15 mouse cellular contexts compared by ENCODE assay signal in genomic region chr1:155200967-155201366, GRCm38 (mm10). TPM values are rescaled to one million over a fixed set of nuclear protein-coding genes. Genes with fewer than 3 reads are reported as not detected.
A peak's percentile ranks its signal among the peaks of the same experiment; 100 is the strongest.
DNase-seq lines count a peak whose midpoint lies in the region; ATAC-seq and TF ChIP-seq lines count a peak whose summit lies in the region.
"Had no signal": no experiment of that assay in that cellular context is flagged by ENCODE, and none has a peak within 500 bp of the region (broad histone marks: within the 10 kb centered on the region; RNA-seq: fewer than 3 reads in every experiment).

No protein-coding gene starts in this region.

- no peak for DNase-seq in heart, postnatal 10 days
- no peak for DNase-seq in neural tube, embryonic 10.5 days (ENCODE audit: extremely low spot score, low spot score)
- DNase-seq in midbrain, embryonic 14.5 days: no peak
- peak; percentile 25 for DNase-seq in stomach, postnatal 0 days (ENCODE audit: low spot score)
- DNase-seq in spleen, adult 12 weeks (ENCODE audit: low spot score): no peak
- DNase-seq in frontal cortex, adult 2 months (ENCODE audit: extremely low spot score in 1 of 2, low spot score in 1 of 2): no peak
- DNase-seq: adrenal gland, postnatal 25 days; kidney, adult 18-20 months; lung, embryonic 14.5 days had no signal

- H3K27ac ChIP-seq in heart, embryonic 13.5 days (replicated peaks): 0 out of 2 replicates have a peak overlapping the region, but pooled peaks have one; percentile 41
- 0 out of 2 replicates have a peak overlapping the region, but pooled peaks have one; percentile 2 for H3K27ac ChIP-seq in neural tube, embryonic 13.5 days (replicated peaks)
- peak overlapping the region; percentile 66 for H3K27ac ChIP-seq in midbrain, embryonic 14.5 days (replicated peaks; ENCODE audit: low read depth, low read length)
- H3K27ac ChIP-seq in stomach, postnatal 0 days (replicated peaks): peak overlapping the region; percentile 59; the same call in 1 of the 2 replicates
- H3K27ac ChIP-seq: limb, embryonic 15.5 days; neural tube, embryonic 15.5 days had no signal

- no peak for ATAC-seq in heart, embryonic 13.5 days (ENCODE audit: extremely low read depth, insufficient number of reproducible peaks, low FRiP score, low TSS enrichment)
- ATAC-seq in neural tube, embryonic 13.5 days (ENCODE audit: low read depth): no peak
- no peak for ATAC-seq in midbrain, embryonic 14.5 days (ENCODE audit: low FRiP score, low TSS enrichment)
- peak; percentile 35; the same call in 1 of the 2 replicates for ATAC-seq in stomach, postnatal 0 days (ENCODE audit: low FRiP score, low TSS enrichment)

- no peaks in the 10 kb centered on the region for H3K9me3 ChIP-seq in heart, embryonic 13.5 days
- H3K9me3 ChIP-seq in neural tube, embryonic 13.5 days: no peaks in the 10 kb centered on the region
- H3K9me3 ChIP-seq in midbrain, embryonic 14.5 days (ENCODE audit: control insufficient read depth, low read length): no peaks in the 10 kb centered on the region
- no peaks in the 10 kb centered on the region for H3K9me3 ChIP-seq in stomach, postnatal 0 days (ENCODE audit: control insufficient read depth, low read length)
- H3K9me3 ChIP-seq: G1E; limb, embryonic 15.5 days; megakaryocyte, embryonic 14.5 days; neural tube, embryonic 15.5 days had no signal

- no peaks in the 10 kb centered on the region for H3K27me3 ChIP-seq in heart, embryonic 13.5 days (replicated peaks)
- H3K27me3 ChIP-seq in neural tube, embryonic 13.5 days: no peaks in the 10 kb centered on the region
- no peaks in the 10 kb centered on the region for H3K27me3 ChIP-seq in midbrain, embryonic 14.5 days (ENCODE audit: control insufficient read depth, insufficient read depth, low read length)
- no peaks in the 10 kb centered on the region for H3K27me3 ChIP-seq in stomach, postnatal 0 days (ENCODE audit: control insufficient read depth, insufficient read depth, low read length)
- H3K27me3 ChIP-seq: limb, embryonic 15.5 days; megakaryocyte, embryonic 14.5 days; neural tube, embryonic 15.5 days had no signal

- H3K4me1 ChIP-seq in heart, embryonic 13.5 days: peaks cover 51% of the 10 kb centered on the region
- H3K4me1 ChIP-seq in neural tube, embryonic 13.5 days (replicated peaks): peaks cover 59% of the 10 kb centered on the region
- peaks cover 48% of the 10 kb centered on the region for H3K4me1 ChIP-seq in midbrain, embryonic 14.5 days (ENCODE audit: control insufficient read depth, insufficient read depth, low read length)
- H3K4me1 ChIP-seq in stomach, postnatal 0 days (replicated peaks; ENCODE audit: control insufficient read depth, insufficient read depth): no peaks in the 10 kb centered on the region

- no peak overlapping the region for H3K4me2 ChIP-seq in heart, embryonic 13.5 days
- H3K4me2 ChIP-seq in neural tube, embryonic 13.5 days: no peak overlapping the region
- no peak overlapping the region for H3K4me2 ChIP-seq in midbrain, embryonic 14.5 days (ENCODE audit: low read length)
- H3K4me2 ChIP-seq in stomach, postnatal 0 days (replicated peaks; ENCODE audit: low read depth): no peak overlapping the region
- H3K4me2 ChIP-seq: limb, embryonic 15.5 days; lung, embryonic 14.5 days; neural tube, embryonic 15.5 days had no signal

- H3K36me3 ChIP-seq in heart, embryonic 13.5 days: peaks cover 66% of the 10 kb centered on the region
- H3K36me3 ChIP-seq in neural tube, embryonic 13.5 days: peaks cover 67% of the 10 kb centered on the region
- H3K36me3 ChIP-seq in midbrain, embryonic 14.5 days (ENCODE audit: control insufficient read depth, insufficient read depth, low read length): peaks cover 31% of the 10 kb centered on the region
- H3K36me3 ChIP-seq in stomach, postnatal 0 days (ENCODE audit: control insufficient read depth, insufficient read depth, low read length): no peaks in the 10 kb centered on the region; the same call in 1 of the 2 replicates

- TF ChIP-seq EP300 in stomach, postnatal 0 days (optimal IDR thresholded peaks at IDR 0.05): no peak

- H3K9ac ChIP-seq in heart, embryonic 13.5 days: no peak overlapping the region
- no peak overlapping the region for H3K9ac ChIP-seq in neural tube, embryonic 13.5 days
- no peak overlapping the region for H3K9ac ChIP-seq in midbrain, embryonic 14.5 days (replicated peaks; ENCODE audit: low read length)
- H3K9ac ChIP-seq in stomach, postnatal 0 days (ENCODE audit: low read length): no peak overlapping the region
- H3K9ac ChIP-seq: limb, embryonic 15.5 days; lung, embryonic 14.5 days; neural tube, embryonic 15.5 days had no signal

- 51% methylated on average over 2 of the region's 2 CpGs for whole genome bisulfite sequencing in heart, embryonic 13.5 days
- 60% methylated on average over 2 of the region's 2 CpGs for WGBS in neural tube, embryonic 13.5 days
- WGBS in midbrain, embryonic 14.5 days: 51% methylated on average over 2 of the region's 2 CpGs
- WGBS in stomach, postnatal 0 days: 40% methylated on average over 2 of the region's 2 CpGs

- no peak overlapping the region for H3K4me3 ChIP-seq in heart, embryonic 13.5 days
- H3K4me3 ChIP-seq in neural tube, embryonic 13.5 days: no peak overlapping the region
- no peak overlapping the region for H3K4me3 ChIP-seq in midbrain, embryonic 14.5 days (replicated peaks; ENCODE audit: low read depth, low read length)
- H3K4me3 ChIP-seq in stomach, postnatal 0 days (ENCODE audit: low read depth, low read length): no peak overlapping the region
- H3K4me3 ChIP-seq: limb, embryonic 15.5 days; megakaryocyte, embryonic 14.5 days; neural tube, embryonic 15.5 days had no signal

- intact Hi-C loops in heart, postnatal 10 days (cut with DNase I): loop anchor here (5.0 kb wide), 1 partner anchor 39 kb away; no protein-coding TSS in a partner anchor

- no peak for TF ChIP-seq CTCF in stomach, postnatal 0 days (IDR thresholded peaks at IDR 0.05; ENCODE audit: low read depth)

RNA-seq across cellular contexts. Expression of gene Stx6, which starts 42.5 kb away (rescaled TPM):
- polyA plus RNA-seq in heart, embryonic 13.5 days (2015; fragmentation: Nextera tagmentation; extraction: Ambion mirVana): 48.7 and 49.9 TPM in 2 replicates
- total RNA-seq in heart, postnatal 10 days (2021): 10 to 100 TPM; 46.2 to 50.5 TPM
- polyA plus RNA-seq in neural tube, embryonic 13.5 days (2015; fragmentation: Nextera tagmentation; extraction: Ambion mirVana): 106 and 121 TPM in 2 replicates
- polyA plus RNA-seq in midbrain, embryonic 14.5 days (2014; fragmentation: Nextera tagmentation; extraction: Ambion mirVana): 121 and 124 TPM in 2 replicates
- polyA plus RNA-seq in stomach, postnatal 0 days (2015; fragmentation: Nextera tagmentation; extraction: Ambion mirVana): 36.6 and 39.0 TPM in 2 replicates
- 96.1 and 112 TPM in 2 replicates for polyA plus RNA-seq in frontal cortex, adult 2 months (2012; rRNA removed)

RNA-seq across cellular contexts. Expression of gene BC034090, which starts 43.3 kb away (rescaled TPM):
- 7.0 and 7.6 TPM in 2 replicates for polyA plus RNA-seq in heart, embryonic 13.5 days (2015; fragmentation: Nextera tagmentation; extraction: Ambion mirVana)
- 10 to 100 TPM; 53.6 to 56.7 TPM for total RNA-seq in heart, postnatal 10 days (2021)
- polyA plus RNA-seq in neural tube, embryonic 13.5 days (2015; fragmentation: Nextera tagmentation; extraction: Ambion mirVana): 3.5 and 6.4 TPM in 2 replicates
- 3.4 and 3.5 TPM in 2 replicates for polyA plus RNA-seq in midbrain, embryonic 14.5 days (2014; fragmentation: Nextera tagmentation; extraction: Ambion mirVana)
- 1.6 TPM in 2 replicates for polyA plus RNA-seq in stomach, postnatal 0 days (2015; fragmentation: Nextera tagmentation; extraction: Ambion mirVana)
- 15.4 and 16.3 TPM in 2 replicates for polyA plus RNA-seq in frontal cortex, adult 2 months (2012; rRNA removed)

RNA-seq across cellular contexts. Expression of gene Mr1, which starts 54.4 kb away (rescaled TPM):
- polyA plus RNA-seq in heart, embryonic 13.5 days (2015; fragmentation: Nextera tagmentation; extraction: Ambion mirVana): 4.3 and 5.2 TPM in 2 replicates
- 10 to 100 TPM in 1 of 2 experiments, 1 to 10 TPM in 1; 8.9 to 11.9 TPM for total RNA-seq in heart, postnatal 10 days (2021)
- polyA plus RNA-seq in neural tube, embryonic 13.5 days (2015; fragmentation: Nextera tagmentation; extraction: Ambion mirVana): 1.3 TPM in 2 replicates
- 0.47 and 1.1 TPM in 2 replicates for polyA plus RNA-seq in midbrain, embryonic 14.5 days (2014; fragmentation: Nextera tagmentation; extraction: Ambion mirVana)
- 4.2 and 4.3 TPM in 2 replicates for polyA plus RNA-seq in stomach, postnatal 0 days (2015; fragmentation: Nextera tagmentation; extraction: Ambion mirVana)
- polyA plus RNA-seq in frontal cortex, adult 2 months (2012; rRNA removed): 5.2 and 6.3 TPM in 2 replicates

Comparison
In these comparisons a context has a peak if more than half of its experiments do, and no peak if none do; other contexts are left out.
1. H3K27ac ChIP-seq: peak in every context shown above with its lines; median percentile 66 in midbrain, embryonic 14.5 days; 59 in stomach, postnatal 0 days; 41 in heart, embryonic 13.5 days; 2 in neural tube, embryonic 13.5 days.